Mouse (Mus musculus) adrenal gland, postnatal 14 days (tissue): ENCODE data around the gene Mat1a. TPM values are rescaled to one million over a fixed set of nuclear protein-coding genes. Genes with fewer than 3 reads are reported as not detected.

ENCODE experiments used
- DNase-seq: peaks from one replicate; pipeline ENCODE4 v3.0.0; 2021; ENCODE audit warnings: mixed read lengths
- long read RNA-seq, 2 experiments: library from polyadenylated mRNA; stranded (forward); transcript quantifications; one replicate each; pipeline ENCODE4 v2.0.0; 2021
- total RNA-seq: library from RNA; stranded (reverse); gene quantifications from 2 replicates; pipeline ENCODE4 v1.2.3, GENCODE M21; 2021

Gene Mat1a
- 21.7 and 341 TPM in 2 replicates for total RNA-seq
- long read RNA-seq, experiment 1, transcript Mat1a-201 (9 exons, 3,208 nt) = major isoform, 7 of 10 reads
- long read RNA-seq, experiment 1, partial matches to known transcripts = 0 of 10 reads
- long read RNA-seq, experiment 1, other reads (novel, unspliced or antisense) = 2 of 10 reads
- long read RNA-seq, experiment 2, transcript Mat1a-203 (10 exons, 3,468 nt) = minor isoform, 27 of 452 reads
- long read RNA-seq, experiment 2, transcript Mat1a-201 (9 exons, 3,208 nt) = major isoform, 344 of 452 reads
- long read RNA-seq, experiment 2, partial matches to known transcripts = 43 of 452 reads
- long read RNA-seq, experiment 2, other reads (novel, unspliced or antisense) = 38 of 452 reads

DNA sequence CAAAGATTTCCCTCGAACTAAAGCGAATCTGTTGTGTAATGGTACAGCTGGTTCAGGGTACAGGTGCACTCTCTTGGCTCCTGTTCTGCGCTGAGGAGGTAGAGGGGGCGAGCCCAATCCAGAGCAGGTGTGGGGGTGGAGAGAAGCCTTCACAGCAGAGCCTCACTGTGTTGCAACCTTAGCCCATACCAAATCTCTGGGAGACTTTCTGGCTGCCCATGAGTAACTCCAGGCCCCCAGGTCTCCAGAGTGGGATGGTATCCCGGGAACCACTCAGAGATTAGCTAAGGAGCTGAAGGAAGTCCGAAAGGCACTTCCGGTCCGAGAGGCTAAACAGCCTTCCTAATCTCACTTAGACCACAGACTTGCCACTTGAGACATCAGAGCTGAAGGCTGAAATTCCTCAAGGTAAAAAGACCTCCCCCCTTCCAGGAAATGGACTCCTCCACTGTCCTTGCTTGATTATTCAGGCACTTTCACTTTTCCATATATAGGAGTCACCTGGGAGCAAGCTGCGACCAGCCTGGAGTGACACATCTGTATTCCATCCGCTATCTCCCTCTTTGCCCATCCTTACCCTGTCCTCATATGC lies at the start of gene Mat1a:
Mat1a (plus strand) TSS at position 183 of the 592 bp plus-strand sequence.
- DNase-seq = no peak

DNA sequence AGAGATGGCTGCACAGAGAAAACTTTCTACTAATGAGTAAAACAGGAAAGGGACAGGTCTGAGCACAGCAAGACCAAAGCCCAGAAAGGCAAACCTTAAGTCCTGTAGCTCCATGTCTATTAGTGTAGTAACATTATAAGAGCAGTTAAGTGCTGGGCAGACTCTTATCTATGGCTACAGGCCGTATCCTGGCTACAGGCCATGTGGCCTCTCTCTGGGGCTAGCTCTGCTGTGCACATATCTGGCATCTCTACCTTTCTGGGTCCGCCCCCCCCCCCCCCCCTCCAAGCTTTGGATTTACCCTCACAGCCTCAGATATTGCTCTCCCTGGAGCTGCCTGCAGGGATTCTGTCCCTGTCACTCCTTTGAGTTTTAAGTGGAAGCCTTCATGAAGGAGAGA lies 39.7 kb upstream of the Mat1a start:
- DNase-seq = no peak

DNA sequence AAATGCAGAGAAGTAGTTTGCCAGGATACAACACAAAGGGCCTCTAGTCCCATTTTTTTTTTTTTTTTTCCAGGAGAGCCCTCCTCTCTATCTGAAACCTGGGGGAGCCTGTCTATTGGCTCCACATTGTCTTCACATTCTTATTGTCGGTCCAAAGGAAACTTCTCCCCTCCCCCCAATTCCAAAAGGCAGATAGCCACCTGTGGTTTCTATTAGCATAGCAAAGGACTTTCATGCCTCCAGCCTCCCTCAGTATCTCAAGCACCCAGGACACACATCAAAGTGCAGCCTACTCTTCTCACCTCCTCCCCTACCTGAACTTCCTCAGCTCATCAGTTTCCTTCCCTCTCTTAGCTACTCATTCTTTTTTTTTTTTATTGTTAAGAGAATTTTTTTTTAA lies 38.4 kb upstream of the Mat1a start:
- DNase-seq = no peak

DNA sequence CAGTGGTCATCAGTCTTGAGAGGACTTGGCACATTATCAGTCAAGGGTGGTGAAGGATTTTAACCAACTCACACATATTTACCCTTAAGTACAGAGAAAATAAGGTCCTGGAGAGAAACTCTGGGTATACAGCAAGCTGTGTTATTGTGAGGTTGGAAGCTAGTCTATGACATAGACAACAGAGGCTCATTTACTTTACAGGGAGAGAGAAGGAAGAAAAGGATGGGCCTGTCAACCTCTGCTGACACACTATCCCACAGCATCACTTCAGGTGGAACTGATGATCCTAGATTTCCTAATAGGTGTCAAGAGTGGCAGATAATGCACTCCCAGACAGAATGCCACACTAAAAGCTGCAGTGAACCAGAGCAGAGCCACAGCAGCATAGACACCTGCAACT lies 35.7 kb upstream of the Mat1a start, which contains the start of gene Dydc2:
Dydc2 (minus strand) TSS at position 101 of the 400 bp plus-strand sequence.
- no peak for DNase-seq

DNA sequence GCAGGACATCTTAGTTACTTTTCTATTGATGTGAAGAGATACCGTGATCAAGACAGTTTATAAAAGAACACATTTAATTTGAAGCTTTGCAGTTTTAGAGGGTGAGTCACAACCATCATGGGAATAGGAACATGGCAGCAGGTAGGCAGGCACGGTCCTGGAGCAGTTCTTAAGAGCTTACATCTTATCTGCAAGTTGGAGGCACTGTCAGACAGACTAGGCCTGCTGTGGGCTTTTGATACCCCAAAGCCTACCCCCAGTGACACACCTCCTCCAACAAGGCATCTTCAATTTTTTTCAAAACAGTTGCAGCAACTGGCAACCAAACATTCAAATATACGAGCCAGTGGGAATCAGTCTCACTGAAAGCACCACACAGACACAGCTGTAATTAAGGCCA lies 34.5 kb upstream of the Mat1a start:
- no peak for DNase-seq

DNA sequence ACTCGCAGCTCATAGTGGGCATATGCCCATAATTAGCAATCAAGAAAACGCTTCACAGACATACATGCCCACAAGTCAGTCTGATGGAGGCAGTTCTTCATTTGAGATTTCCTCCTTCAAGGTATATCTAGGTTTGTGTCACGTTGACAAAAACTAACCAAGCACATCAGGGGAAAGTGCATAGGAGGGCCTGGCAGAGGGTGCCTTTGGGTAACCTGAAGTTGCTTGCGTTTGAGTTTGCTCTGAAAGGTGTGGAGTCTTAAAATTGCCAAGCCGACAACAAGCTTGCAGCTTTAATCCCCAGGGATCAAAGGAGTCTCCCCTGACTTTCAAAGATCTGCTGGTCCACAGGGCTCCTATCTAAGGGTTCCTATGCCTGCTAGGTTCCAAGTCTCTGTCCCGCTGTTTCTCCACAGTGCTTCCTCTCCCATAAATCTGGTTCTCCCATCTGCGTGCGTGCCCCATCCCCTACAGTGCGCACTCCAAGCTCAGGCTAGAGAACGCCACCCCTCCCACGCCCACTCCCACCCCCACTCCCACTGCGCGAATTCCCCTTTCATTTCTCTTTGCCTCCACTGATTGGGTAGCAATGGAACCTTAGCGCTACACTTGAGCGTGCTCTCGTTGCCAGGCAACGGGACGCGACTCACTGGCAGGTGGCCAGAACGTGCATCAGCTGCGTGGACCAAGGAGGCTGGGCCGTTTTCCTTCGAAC lies 32.4 kb upstream of the Mat1a start, which contains the start of gene Dydc1:
Dydc1 (plus strand) TSS at position 683 of the 715 bp plus-strand sequence.
- peak; percentile 82 for DNase-seq

DNA sequence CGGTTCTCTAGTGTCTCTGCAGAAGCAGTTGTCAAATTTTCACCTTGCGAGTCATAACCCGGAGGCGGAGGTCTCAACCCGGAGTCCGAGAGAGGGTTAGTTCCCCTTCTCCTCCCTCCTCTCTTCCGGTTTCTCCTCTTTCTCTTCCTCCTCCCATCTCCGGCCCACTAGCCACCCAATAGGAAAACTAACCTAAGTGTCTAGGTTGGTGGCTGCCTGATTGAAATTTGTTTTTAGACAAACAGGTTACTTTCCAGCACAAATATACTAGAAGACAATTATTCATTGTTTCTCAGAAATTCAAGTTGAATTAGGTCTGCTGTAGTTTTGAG lies 31.9 kb upstream of the Mat1a start:
- DNase-seq = no peak

DNA sequence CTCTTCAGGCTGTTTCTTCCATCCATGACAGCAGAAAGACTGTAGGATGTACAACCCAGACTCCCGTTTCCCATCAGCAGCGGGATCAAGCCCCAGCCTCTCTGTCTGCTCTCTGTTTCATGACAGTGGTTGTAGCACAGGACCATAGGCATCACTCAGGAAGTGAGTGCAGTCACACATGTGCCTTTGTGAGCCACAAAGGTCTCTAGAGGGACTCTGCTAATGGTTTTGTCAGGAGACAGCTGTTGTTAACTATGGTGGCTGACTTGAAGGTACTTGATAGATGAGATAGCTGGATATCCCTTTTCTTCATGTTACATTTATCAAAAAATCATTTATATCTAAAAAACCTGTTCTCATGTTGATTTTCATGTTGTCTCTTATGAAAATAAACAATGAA lies 22.4 kb upstream of the Mat1a start:
- no peak for DNase-seq

DNA sequence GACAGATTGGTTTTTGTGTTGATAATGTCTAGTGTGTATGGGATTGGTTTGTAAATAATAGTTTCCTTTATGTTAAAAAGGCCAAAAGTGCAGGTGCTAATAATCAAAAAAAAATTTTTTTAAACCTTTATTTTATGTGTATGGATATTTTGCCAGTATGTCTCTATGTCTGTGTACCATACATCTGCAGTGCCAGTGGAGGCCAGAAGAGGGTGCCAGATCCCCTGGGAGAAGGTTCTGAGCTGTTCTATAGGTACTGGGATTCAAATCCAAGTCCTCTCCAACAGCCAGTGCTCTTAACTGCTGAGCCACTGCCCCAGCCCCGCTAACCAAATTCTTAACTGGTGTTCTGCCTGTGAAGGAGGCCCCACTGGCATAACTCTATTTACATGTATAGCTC lies 17.3 kb upstream of the Mat1a start:
- peak; percentile 33 for DNase-seq

DNA sequence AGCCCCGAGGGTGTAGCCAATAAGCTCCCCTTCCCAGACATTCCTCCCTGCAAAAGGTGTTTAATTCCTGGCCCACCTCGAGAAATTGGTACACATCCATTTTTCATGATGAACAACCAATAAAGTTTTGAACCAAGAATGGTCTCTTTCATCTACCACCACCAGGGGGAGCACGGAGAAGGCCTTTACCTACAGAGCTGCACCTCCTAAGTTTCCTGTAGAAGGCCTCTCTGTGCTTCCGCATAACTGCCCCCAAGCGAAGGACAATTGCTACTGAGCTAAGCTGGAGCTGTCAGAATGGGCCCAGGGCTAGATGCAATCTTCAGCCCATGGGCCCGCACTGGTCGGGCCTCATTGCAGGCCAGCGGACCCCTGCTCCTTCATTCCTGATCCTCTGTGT lies 14.1 kb upstream of the Mat1a start:
- peak; percentile 48 for DNase-seq

DNA sequence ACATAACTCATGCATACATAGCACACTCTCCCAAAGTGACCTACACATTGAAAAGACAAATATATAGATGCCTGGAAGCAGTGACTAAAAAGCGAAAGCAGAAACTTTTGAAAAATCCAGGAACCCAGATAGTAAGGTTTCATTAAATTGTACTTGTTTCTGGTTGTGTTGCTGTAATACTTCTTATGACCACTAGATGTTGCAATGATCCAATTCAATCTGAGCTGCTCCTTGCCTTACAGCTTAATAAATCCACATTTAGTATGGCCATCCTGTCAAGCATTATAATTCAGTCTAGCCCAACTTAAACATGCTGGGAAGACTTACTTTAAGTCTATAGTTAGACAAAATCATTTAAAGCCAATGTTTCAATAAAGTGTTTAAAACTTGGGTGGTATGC lies 10.7 kb upstream of the Mat1a start:
- DNase-seq = no peak

DNA sequence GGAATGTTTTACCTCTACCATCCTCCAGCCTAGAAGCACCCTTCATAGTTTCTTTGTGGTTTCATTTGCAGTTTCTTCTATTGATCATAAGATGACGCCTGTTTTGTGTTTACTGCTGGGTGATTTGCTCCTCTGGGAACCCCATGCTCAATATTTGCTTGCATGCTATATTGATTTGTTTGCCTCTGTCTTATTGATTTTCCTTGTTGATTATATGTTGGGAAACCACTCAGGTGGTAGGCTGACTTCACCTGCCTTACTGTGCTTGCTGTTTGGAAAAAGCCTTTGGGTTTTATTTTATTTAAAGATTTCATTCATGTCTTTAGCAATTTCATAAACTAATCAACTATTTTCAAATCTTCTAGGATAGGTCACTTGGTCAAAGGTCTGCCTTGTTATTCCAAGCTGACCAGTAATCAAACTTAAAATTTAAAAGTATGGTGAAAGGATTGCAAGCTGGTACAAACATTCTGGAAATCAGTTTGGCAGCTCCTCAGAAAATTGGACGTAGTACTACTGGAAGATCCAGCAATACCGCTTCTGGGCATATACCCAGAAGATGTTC lies 8.5 kb upstream of the Mat1a start:
- no peak for DNase-seq

DNA sequence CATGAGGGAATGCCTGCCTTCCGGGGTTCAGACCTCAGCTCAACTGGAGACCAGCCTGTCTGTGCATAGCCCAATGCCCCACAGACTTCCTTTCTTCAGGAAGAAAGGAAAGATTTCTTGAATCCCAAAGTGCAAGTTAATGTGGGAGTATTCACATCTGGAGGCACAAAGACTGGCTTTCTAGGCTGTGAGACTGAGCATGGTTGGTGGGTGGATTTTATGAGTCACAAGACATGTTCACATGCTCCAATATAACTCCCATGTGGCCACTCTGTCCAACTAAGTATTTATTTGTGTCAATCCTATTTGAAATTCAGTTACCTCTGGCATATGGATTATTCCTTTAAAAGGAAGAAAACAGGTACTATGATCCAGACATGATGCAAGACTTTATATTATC lies 6.1 kb upstream of the Mat1a start:
- DNase-seq = no peak

DNA sequence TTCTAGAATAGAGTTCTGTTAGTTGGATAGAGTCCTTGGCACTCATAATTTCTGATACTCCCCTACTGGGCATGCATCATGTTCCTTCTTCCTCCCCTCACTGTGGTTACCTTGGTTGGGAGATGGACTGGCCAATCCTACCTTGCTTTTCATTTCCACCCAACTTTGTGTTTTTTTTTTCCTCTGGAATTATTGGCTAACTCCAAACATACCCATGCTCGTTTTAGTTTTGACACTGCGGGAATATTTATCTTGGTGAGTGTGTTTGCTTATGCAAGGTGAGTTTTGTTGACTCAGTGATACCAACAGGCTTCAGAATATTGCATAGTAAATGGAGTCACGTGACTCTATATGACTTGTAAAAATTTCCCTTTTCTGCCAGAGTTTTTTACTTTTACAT lies 4.1 kb upstream of the Mat1a start:
- no peak for DNase-seq

DNA sequence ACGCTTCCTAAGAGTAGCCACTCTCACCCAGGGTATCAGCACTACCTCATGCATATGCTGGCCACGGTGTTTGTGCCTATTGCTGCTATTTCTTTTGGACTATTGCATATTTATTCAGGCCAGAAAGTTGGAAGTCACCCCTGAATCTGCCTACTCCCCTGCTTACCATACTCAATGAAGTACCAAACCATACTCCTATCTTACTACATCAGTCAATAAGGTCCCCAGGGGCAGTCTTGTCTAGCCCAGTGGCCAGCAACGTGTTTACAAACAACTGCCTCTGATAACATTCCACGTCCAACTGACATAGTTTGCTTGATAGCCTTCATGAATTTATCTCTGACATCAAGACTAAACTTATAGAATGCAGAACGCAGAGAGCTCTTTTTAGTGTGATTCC lies 3.6 kb upstream of the Mat1a start:
- no peak for DNase-seq

DNA sequence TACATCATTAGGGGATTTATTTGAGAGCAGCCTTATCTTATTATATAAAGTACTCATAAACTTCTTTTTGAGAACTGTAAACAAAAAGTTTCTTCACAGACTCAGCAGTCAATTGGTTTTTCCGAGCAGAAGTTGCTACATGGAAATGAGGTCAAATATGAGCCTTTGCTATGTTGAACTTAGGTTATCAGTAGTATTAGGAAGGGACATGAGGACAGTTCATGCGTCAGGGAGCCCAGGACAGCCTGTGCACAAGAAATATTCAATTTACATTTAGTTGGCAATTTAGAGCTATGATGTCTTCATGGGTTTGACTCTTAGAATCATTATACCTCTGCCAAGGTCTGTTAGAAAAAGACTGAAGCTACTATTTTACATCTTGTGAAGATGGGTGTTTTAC lies 2.6 kb upstream of the Mat1a start:
- DNase-seq = no peak

DNA sequence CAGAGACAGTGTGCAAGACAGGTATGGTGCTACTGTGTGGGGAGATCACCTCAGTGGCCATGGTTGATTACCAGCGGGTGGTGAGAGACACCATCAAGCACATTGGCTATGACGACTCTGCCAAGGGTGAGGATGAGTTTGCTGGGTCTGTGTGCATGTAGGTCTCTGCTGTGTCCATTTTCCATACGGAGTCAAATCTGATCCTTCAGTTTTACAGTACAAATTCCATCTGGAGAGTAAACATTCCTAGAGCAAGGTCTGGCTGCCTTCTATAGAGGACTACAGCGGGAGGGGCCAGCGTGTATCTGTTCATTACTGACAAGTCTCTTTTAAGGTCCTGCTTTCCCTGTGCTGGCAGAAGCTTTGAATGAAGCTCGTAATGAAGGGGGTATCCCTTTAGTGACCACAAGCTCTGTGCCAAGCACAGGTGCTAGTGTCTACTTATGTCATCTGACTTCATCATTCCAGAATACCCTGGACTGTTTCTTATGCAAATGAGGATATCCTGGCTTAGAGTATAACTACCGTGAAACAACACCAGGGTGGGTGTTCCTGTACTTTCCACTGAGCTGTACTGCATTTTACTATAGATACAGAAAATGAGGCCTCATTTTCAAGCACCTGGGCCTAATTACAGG lies 6.3 kb downstream of the Mat1a start:
- no peak for DNase-seq

DNA sequence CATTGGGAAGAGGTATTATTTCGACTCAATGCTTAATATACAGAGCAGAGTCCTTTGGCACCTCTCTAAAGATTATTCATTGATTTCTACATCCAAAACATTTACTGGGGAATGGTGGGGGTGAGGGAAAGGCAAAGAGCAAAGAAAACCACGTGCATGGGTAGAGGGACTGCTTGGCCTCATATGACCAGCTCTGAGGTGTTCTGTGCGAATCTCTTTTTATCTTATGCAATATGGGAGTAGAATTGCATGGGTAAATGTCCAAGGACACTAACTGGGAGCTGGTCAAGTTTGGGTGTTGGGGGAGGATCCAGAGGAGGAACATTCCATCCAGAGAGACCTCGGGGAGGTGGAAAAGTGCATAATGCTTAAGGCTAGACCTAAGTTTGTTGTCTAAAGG lies 8.1 kb downstream of the Mat1a start:
- DNase-seq = no peak

DNA sequence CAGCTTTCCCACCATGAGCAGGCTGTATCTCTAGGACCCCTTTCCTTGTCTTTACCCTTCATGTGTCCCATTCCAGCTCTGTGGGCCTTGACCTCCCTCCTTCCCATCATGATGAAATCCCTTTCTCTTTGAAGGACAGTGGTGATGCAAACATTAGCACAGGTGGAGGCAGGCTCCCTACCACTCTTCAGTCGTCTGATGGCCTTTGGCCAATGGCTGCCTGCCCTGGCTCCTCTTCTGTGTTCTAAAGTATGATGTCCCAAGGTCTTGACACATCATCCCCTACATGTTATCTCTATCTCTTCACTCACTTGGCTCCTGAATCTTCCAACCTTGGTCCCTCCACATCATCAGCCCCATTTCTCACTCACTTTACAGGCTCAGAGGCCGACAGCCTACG lies 11.4 kb downstream of the Mat1a start:
- no peak for DNase-seq

DNA sequence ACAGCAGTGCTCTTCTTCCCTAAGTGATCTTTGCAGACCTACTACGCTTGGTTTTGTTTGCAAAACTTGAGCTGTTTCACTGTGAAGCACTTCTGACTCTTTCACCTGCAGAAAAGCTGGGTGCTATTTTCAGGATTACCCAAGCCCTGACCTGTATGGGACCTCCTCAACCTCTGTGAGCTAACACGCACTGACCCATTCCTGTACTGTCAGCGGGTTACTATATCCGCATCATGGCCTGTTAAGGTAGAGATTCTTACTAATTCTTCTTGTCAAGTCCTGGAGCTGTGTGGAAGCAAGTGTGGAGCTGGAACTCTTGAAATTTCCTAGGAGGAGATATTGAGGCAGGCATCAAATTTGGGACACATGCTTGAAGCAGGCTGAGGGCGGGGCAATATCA lies 19.8 kb downstream of the Mat1a start:
- DNase-seq = no peak

DNA sequence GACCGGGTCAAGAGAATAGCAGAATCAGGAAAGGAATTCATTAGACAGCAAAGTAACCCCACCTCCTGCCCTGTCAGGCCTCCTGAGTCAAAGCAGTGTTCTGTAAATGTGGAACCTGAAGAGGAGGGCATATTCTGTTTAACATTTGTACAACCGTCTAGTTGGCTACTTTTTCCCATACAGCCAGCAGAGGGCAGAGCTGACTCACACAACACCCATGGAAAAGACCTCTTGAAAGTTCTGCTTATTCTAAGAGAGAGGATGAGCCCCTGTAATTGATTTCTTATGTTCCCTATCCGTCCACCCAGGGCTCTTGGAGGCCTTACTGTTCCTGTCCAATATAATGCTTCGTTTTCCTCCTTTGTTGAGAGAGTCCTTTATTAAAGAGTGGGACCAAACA lies 23.2 kb downstream of the Mat1a start:
- DNase-seq = peak; percentile 39

DNA sequence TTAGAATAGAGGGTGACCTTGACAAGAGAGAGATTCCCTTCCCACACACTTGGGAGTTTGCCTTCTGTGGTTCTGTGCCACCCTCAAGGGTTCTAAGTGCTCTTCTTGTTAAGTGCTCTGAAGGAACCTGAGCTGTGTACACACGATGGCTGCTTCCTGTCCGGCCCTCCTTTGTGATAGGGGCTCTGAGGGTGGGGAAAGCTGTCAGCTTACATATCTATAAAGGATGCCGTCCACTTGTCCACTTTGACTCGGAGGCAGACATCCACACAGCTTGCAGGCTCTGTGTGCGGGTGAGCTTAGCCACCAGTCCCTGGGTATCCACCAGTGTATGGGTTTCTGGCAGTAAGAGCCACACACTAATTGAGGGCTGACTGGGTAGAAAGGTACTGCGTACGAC lies 26.7 kb downstream of the Mat1a start, which contains the start of gene Sftpa1:
Sftpa1 (plus strand) TSS at position 243 of the 400 bp plus-strand sequence.
- DNase-seq = no peak

DNA sequence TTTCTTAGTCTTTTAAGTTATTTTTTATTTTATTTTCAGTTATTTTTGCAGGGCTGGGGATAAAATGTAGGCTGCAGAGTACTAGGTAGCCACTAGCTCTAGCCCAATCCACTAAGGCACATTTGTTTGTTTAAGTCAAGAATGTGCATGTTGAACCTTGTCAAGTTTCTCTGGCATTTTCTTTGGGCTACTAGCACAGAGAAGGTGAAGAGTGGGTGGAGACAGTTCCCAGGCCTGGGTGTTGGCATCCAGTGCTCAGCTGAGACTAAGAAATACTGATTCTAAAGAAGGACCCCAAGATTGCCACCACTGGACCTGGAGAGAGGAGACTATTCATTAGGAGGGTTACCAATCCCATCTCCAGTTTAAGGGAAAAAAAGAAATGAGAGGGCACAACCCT lies 32.2 kb downstream of the Mat1a start:
- DNase-seq = no peak
